Mouse (Mus musculus) myocyte (in vitro differentiated cells): ENCODE measurements around the gene Cracr2a.

Experiments used
- E2F4 ChIP-seq: IDR thresholded peaks from one replicate; pipeline ENCODE4 v1.6.1; 2011; ENCODE audit warnings: mild to moderate bottlenecking, control low read depth, moderate library complexity; ENCODE audit not compliant: insufficient read depth
- MAX ChIP-seq: IDR thresholded peaks from one replicate; pipeline ENCODE4 v1.6.1; 2011; ENCODE audit warnings: low read depth, mild to moderate bottlenecking, control low read depth
- MYOD1 ChIP-seq, 3 experiments: IDR thresholded peaks; one replicate each; pipeline ENCODE4 v1.6.1; 2011; ENCODE audit warnings: control low read depth in 2 of 3, low read depth in 2 of 3, mild to moderate bottlenecking in 2 of 3, moderate library complexity in 1 of 3; ENCODE audit not compliant: insufficient read length in 2 of 3, control insufficient read depth in 1 of 3
- POLR2A ChIP-seq: IDR thresholded peaks from one replicate; pipeline ENCODE4 v1.6.1; 2011; ENCODE audit warnings: low read depth, mild to moderate bottlenecking, control low read depth, moderate library complexity; ENCODE audit not compliant: insufficient read length
- POLR2AphosphoS2 ChIP-seq: IDR thresholded peaks from one replicate; pipeline ENCODE4 v1.6.1; 2011; ENCODE audit warnings: low read depth, control low read depth; ENCODE audit not compliant: insufficient read length
- REST ChIP-seq: IDR thresholded peaks from one replicate; pipeline ENCODE4 v1.6.1; 2011; ENCODE audit warnings: mild to moderate bottlenecking, control low read depth, moderate library complexity; ENCODE audit not compliant: insufficient read depth, insufficient read length
- TCF12 ChIP-seq: IDR thresholded peaks from one replicate; pipeline ENCODE4 v1.6.1; 2011; ENCODE audit warnings: mild to moderate bottlenecking, control low read depth; ENCODE audit not compliant: poor library complexity, insufficient read depth, severe bottlenecking
- USF1 ChIP-seq: IDR thresholded peaks from one replicate; pipeline ENCODE4 v1.6.1; 2011; ENCODE audit warnings: low read depth, mild to moderate bottlenecking, control low read depth, moderate library complexity

GRCm38 (mm10) chr6:127530206-127530605 is 30.9 kb upstream of the Cracr2a start:
- TF ChIP-seq POLR2A = no peak
- no peak for TF ChIP-seq USF1
- no peak for TF ChIP-seq MAX
- TF ChIP-seq REST = no peak
- TF ChIP-seq MYOD1 (IDR thresholded peaks at IDR 0.05; ENCODE audit: control insufficient read depth in 1 of 3, insufficient read length in 2 of 3, low read depth in 2 of 3) = no peak
- TF ChIP-seq POLR2AphosphoS2 = no peak
- TF ChIP-seq E2F4 = no peak
- no peak for TF ChIP-seq TCF12
